Mouse (Mus musculus) CH12.LX (cell line): Measurements from ENCODE around the gene Sprn. TPM values are rescaled to one million over a fixed set of nuclear protein-coding genes. Genes with fewer than 3 reads are reported as not detected.

Source experiments
- DNase-seq: peaks from one replicate; pipeline ENCODE4 v3.0.0-alpha.2; 2013; ENCODE audit errors: extremely low read depth
- H3K27ac ChIP-seq: 2 replicates; pipeline ENCODE4 v1.5.1; 2012; ENCODE audit warnings: low read depth, mild to moderate bottlenecking, control low read depth, moderate library complexity; ENCODE audit not compliant: insufficient read depth
- H3K27me3 ChIP-seq: replicated peaks from 2 replicates; pipeline ENCODE3; 2012; ENCODE audit warnings: inconsistent platforms
- H3K36me3 ChIP-seq, 2 experiments: replicated peaks in 1 of 2; 2 replicates each; pipeline versions ENCODE3 to v1.6.1; 2012; ENCODE audit warnings: inconsistent platforms in 1 of 2, low read length in 1 of 2, mild to moderate bottlenecking in 1 of 2, mixed read lengths in 1 of 2, moderate library complexity in 1 of 2; ENCODE audit not compliant: control insufficient read depth in 1 of 2, insufficient read depth in 1 of 2
- H3K4me1 ChIP-seq, 2 experiments: 2 replicates each; pipeline ENCODE4 v1.6.1; 2012; ENCODE audit warnings: inconsistent platforms in 1 of 2, moderate library complexity in 1 of 2; ENCODE audit not compliant: insufficient read depth in 2 of 2, control insufficient read depth in 1 of 2
- H3K4me2 ChIP-seq: 2 replicates; pipeline ENCODE4 v1.6.1; 2012; ENCODE audit warnings: low read depth, mild to moderate bottlenecking, control low read depth; ENCODE audit not compliant: poor library complexity, insufficient read depth, severe bottlenecking
- H3K4me3 ChIP-seq, 3 experiments: fragments of 150-350 bp in 1 of 3; sonication (generic) in 1 of 3; replicated peaks in 1 of 3; 2 replicates each; pipeline versions ENCODE3 to v1.5.1; 2011 to 2012; ENCODE audit warnings: low read depth in 2 of 3, low read length in 2 of 3, mild to moderate bottlenecking in 2 of 3, moderate library complexity in 2 of 3, control low read depth in 1 of 3, improper control_type of control experiment in 1 of 3, inconsistent platforms in 1 of 3, mixed read lengths in 1 of 3; ENCODE audit not compliant: poor library complexity in 1 of 3
- H3K79me2 ChIP-seq: replicated peaks from 2 replicates; pipeline ENCODE4 v1.6.1; 2012; ENCODE audit warnings: mild to moderate bottlenecking, moderate library complexity; ENCODE audit not compliant: control insufficient read depth, poor library complexity, insufficient read depth, severe bottlenecking; ENCODE audit errors: extremely low read depth
- H3K9ac ChIP-seq: 2 replicates; pipeline ENCODE4 v1.6.1; 2012; ENCODE audit warnings: low read depth, mild to moderate bottlenecking, control low read depth, moderate library complexity; ENCODE audit not compliant: insufficient read depth
- H3K9me3 ChIP-seq: replicated peaks from 2 replicates; pipeline ENCODE3; 2012; ENCODE audit warnings: low read length, inconsistent platforms, mixed read lengths
- CHD2 ChIP-seq: IDR thresholded peaks from 2 replicates; pipeline ENCODE4 v1.6.1; 2011; ENCODE audit warnings: low read length, improper control_type of control experiment
- CTCF ChIP-seq, 2 experiments: IDR thresholded peaks in 1 of 2; conservative IDR thresholded peaks in 1 of 2; 2 replicates each; pipeline ENCODE4 v1.5.1; 2011 to 2012; ENCODE audit warnings: low read depth in 2 of 2, low read length in 2 of 2, improper control_type of control experiment in 1 of 2, inconsistent platforms in 1 of 2, mild to moderate bottlenecking in 1 of 2, moderate library complexity in 1 of 2
- E2F4 ChIP-seq: IDR thresholded peaks from 2 replicates; pipeline ENCODE4 v1.6.1; 2011; ENCODE audit warnings: low read depth, low read length, improper control_type of control experiment; ENCODE audit not compliant: insufficient replicate concordance
- ELF1 ChIP-seq: IDR thresholded peaks from 2 replicates; pipeline ENCODE4 v1.6.1; 2014; ENCODE audit warnings: low read depth, mild to moderate bottlenecking, inconsistent platforms, low read length, improper control_type of control experiment
- EP300 ChIP-seq: IDR thresholded peaks from 2 replicates; pipeline ENCODE4 v1.6.1; 2011; ENCODE audit warnings: low read length, improper control_type of control experiment
- ETS1 ChIP-seq: conservative IDR thresholded peaks from 2 replicates; pipeline ENCODE4 v1.6.1; 2012; ENCODE audit warnings: low read depth, mild to moderate bottlenecking, inconsistent platforms, low read length, improper control_type of control experiment, moderate library complexity
- GABPA ChIP-seq: IDR thresholded peaks from 2 replicates; pipeline ENCODE4 v1.6.1; 2012; ENCODE audit warnings: low read depth, low read length, improper control_type of control experiment, inconsistent platforms; ENCODE audit not compliant: insufficient replicate concordance
- HCFC1 ChIP-seq: IDR thresholded peaks from 2 replicates; pipeline ENCODE4 v1.6.1; 2012; ENCODE audit warnings: low read depth, mild to moderate bottlenecking, inconsistent platforms, low read length, improper control_type of control experiment
- JUN ChIP-seq: IDR thresholded peaks from 2 replicates; pipeline ENCODE4 v1.6.1; 2011; ENCODE audit warnings: low read depth, mild to moderate bottlenecking, low read length, improper control_type of control experiment, moderate library complexity; ENCODE audit not compliant: insufficient read depth
- JUND ChIP-seq: conservative IDR thresholded peaks from 2 replicates; pipeline ENCODE4 v1.6.1; 2011; ENCODE audit warnings: low read depth, low read length, improper control_type of control experiment
- KAT2A ChIP-seq: IDR thresholded peaks from 2 replicates; pipeline ENCODE4 v1.6.1; 2012; ENCODE audit warnings: low read length, improper control_type of control experiment, inconsistent platforms; ENCODE audit not compliant: insufficient replicate concordance
- MAX ChIP-seq: IDR thresholded peaks from 2 replicates; pipeline ENCODE4 v1.6.1; 2011; ENCODE audit warnings: low read length, improper control_type of control experiment
- MEF2A ChIP-seq: IDR thresholded peaks from 2 replicates; pipeline ENCODE4 v1.6.1; 2014; ENCODE audit warnings: low read depth, mild to moderate bottlenecking, inconsistent platforms, low read length, improper control_type of control experiment, borderline replicate concordance
- MXI1 ChIP-seq: IDR thresholded peaks from 2 replicates; pipeline ENCODE4 v1.6.1; 2011; ENCODE audit warnings: mild to moderate bottlenecking, low read depth, low read length, improper control_type of control experiment
- MYC ChIP-seq: IDR thresholded peaks from 2 replicates; pipeline ENCODE4 v1.6.1; 2011; ENCODE audit warnings: low read depth, mild to moderate bottlenecking, improper control_type of control experiment, low read length
- NELFE ChIP-seq: IDR thresholded peaks from 2 replicates; pipeline ENCODE4 v1.6.1; 2011; ENCODE audit warnings: low read depth, low read length, improper control_type of control experiment
- POLR2AphosphoS2 ChIP-seq: IDR thresholded peaks from 2 replicates; pipeline ENCODE4 v1.6.1; 2011; ENCODE audit warnings: low read depth, low read length, improper control_type of control experiment
- RAD21 ChIP-seq: IDR thresholded peaks from 2 replicates; pipeline ENCODE4 v1.6.1; 2011; ENCODE audit warnings: low read depth, mild to moderate bottlenecking, low read length, improper control_type of control experiment, moderate library complexity
- SMC3 ChIP-seq: IDR thresholded peaks from 2 replicates; pipeline ENCODE4 v1.6.1; 2011; ENCODE audit warnings: low read depth, low read length, improper control_type of control experiment
- TBP ChIP-seq: conservative IDR thresholded peaks from 2 replicates; pipeline ENCODE4 v1.6.1; 2011; ENCODE audit warnings: low read depth, low read length, improper control_type of control experiment
- TCF12 ChIP-seq: IDR thresholded peaks from 2 replicates; pipeline ENCODE4 v1.6.1; 2014; ENCODE audit warnings: low read depth, mild to moderate bottlenecking, inconsistent platforms, low read length, improper control_type of control experiment
- UBTF ChIP-seq: IDR thresholded peaks from 2 replicates; pipeline ENCODE4 v1.6.1; 2012; ENCODE audit warnings: low read depth, mild to moderate bottlenecking, inconsistent platforms, low read length, improper control_type of control experiment, moderate library complexity
- USF1 ChIP-seq: IDR thresholded peaks from 2 replicates; pipeline ENCODE4 v1.6.1; 2014; ENCODE audit warnings: low read depth, mild to moderate bottlenecking, inconsistent platforms, low read length, improper control_type of control experiment
- USF2 ChIP-seq: conservative IDR thresholded peaks from 2 replicates; pipeline ENCODE4 v1.6.1; 2011; ENCODE audit warnings: low read depth, low read length, improper control_type of control experiment
- ZC3H11A ChIP-seq: IDR thresholded peaks from 2 replicates; pipeline ENCODE4 v1.6.1; 2012; ENCODE audit warnings: low read depth, mild to moderate bottlenecking, inconsistent platforms, low read length, improper control_type of control experiment
- ZKSCAN1 ChIP-seq: IDR thresholded peaks from 2 replicates; pipeline ENCODE4 v1.6.1; 2012; ENCODE audit warnings: low read depth, inconsistent platforms, low read length, improper control_type of control experiment, borderline replicate concordance
- ZNF384 ChIP-seq: IDR thresholded peaks from 2 replicates; pipeline ENCODE4 v1.6.1; 2012; ENCODE audit warnings: low read depth, low read length, improper control_type of control experiment, inconsistent platforms
- dilution Hi-C: fragments of 300-500 bp; cut with MboI; formaldehyde crosslinking; loops from 2 replicates; pipeline ENCODE4 v1.14.3; 2020; ENCODE audit warnings: low sequenced_read_pairs; ENCODE audit not compliant: extremely low pct_unique_long_range_greater_than_20kb, extremely low pct_ligation_motif_present
- in situ Hi-C: fragments of 300-500 bp; cut with MboI; formaldehyde crosslinking; loops from 3 replicates; pipeline ENCODE4 v1.14.3; 2019; ENCODE audit warnings: low sequenced_read_pairs, low pct_ligation_motif_present, low pct_unique_long_range_greater_than_20kb, mixed read lengths
- polyA plus RNA-seq: library from polyadenylated mRNA; unstranded; fragments of >175 nt; gene quantifications from 2 replicates; pipeline ENCODE4 v1.2.1, GENCODE M21; 2012; ENCODE audit warnings: low read depth; ENCODE audit not compliant: insufficient read length
- total RNA-seq, 2 experiments: library from RNA; depleted of rRNA; stranded (reverse); fragments of 300-350 nt in 1 of 2; fragments of >200 nt in 1 of 2; gene quantifications; 2 replicates each; pipeline ENCODE4 v1.2.3; 2012 to 2014

Sprn gene
- not detected in 2 replicates for total RNA-seq (2012; rRNA removed)
- not detected in 2 replicates for total RNA-seq (2014; rRNA removed)
- not detected in 2 replicates for polyA plus RNA-seq

- H3K4me1 ChIP-seq = no peaks in the 10 kb centered on the region
- in situ Hi-C loops = no loop called here
- dilution Hi-C loops = no loop called here
- H3K9me3 ChIP-seq = no peaks in the 10 kb centered on the region
- H3K36me3 ChIP-seq = peaks cover 9 to 34% of the 10 kb centered on the region in 2 experiments
- H3K4me2 ChIP-seq = no peak within 1 kb of the TSS
- DNase-seq = no peak
- TF ChIP-seq MXI1 = no peak
- TF ChIP-seq ZKSCAN1 = no peak
- TF ChIP-seq NELFE = no peak
- TF ChIP-seq TBP = no peak
- no peak for TF ChIP-seq USF2
- no peak for TF ChIP-seq SMC3
- TF ChIP-seq KAT2A = no peak
- no peak for TF ChIP-seq UBTF
- no peak for TF ChIP-seq USF1
- TF ChIP-seq MAX = no peak
- no peak for TF ChIP-seq ELF1
- no peak for TF ChIP-seq TCF12
- TF ChIP-seq ETS1 = no peak
- no peak for TF ChIP-seq JUND
- TF ChIP-seq ZNF384 = no peak
- no peak for TF ChIP-seq EP300
- TF ChIP-seq GABPA = no peak
- no peak for TF ChIP-seq CHD2
- no peak for TF ChIP-seq HCFC1
- H3K9ac ChIP-seq = no peak within 1 kb of the TSS
- peaks cover 22% of the 10 kb centered on the region for H3K27me3 ChIP-seq
- no peaks in the 10 kb centered on the region for H3K79me2 ChIP-seq
- H3K4me3 ChIP-seq = no peak within 1 kb of the TSS
- H3K27ac ChIP-seq = no peak within 1 kb of the TSS
These were observed at the start of gene Sprn for GRCm38 (mm10) chr7:140154218-140154927. Sprn (minus strand) TSS chr7:140154877.

DNA sequence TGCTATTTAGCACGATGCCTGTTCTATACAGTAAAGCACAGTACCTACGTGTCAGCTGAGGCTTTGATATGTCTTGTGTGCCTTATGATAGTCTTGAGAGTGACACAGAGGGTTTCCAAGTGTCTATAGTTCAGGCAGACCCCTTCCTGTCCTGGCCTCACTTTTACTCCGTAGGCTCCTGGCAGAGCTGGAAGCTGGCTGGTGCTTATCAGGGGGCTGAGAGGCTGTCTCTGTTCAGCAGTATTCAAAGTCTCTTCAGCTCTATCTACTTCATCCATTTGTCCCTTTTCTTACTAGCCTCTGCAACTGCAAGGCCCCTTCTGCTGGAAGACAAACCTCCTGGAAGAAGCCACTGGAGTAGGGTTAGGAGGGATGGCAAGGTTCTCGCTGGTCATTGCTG lies 46.4 kb upstream of the Sprn start:
- no peaks in the 10 kb centered on the region for H3K4me1 ChIP-seq
- no peak for TF ChIP-seq MEF2A
- no peak for TF ChIP-seq POLR2AphosphoS2
- no peak for TF ChIP-seq USF1
- TF ChIP-seq KAT2A = no peak
- no peak for TF ChIP-seq MAX
- no peak for TF ChIP-seq ZC3H11A
- no peak for TF ChIP-seq CHD2
- TF ChIP-seq CTCF (conservative IDR thresholded peaks at IDR 0.05 in 1 of 2, IDR thresholded peaks at IDR 0.05 in 1 of 2; ENCODE audit: low read depth in 2 of 2, low read length in 2 of 2) = no peak
- TF ChIP-seq E2F4 = no peak
- no peak for TF ChIP-seq ELF1
- no peak for TF ChIP-seq MYC
- TF ChIP-seq ETS1 = no peak
- TF ChIP-seq EP300 = no peak
- TF ChIP-seq RAD21 = no peak
- no peak for TF ChIP-seq NELFE
- no peak for TF ChIP-seq MXI1
- TF ChIP-seq JUN = no peak
- H3K36me3 ChIP-seq = no peaks in the 10 kb centered on the region
- dilution Hi-C loops = no loop called here
- H3K9me3 ChIP-seq = no peaks in the 10 kb centered on the region
- no peak for DNase-seq
- no peaks in the 10 kb centered on the region for H3K79me2 ChIP-seq
- no peak overlapping the region for H3K9ac ChIP-seq
- H3K4me2 ChIP-seq = no peak overlapping the region
- no peak overlapping the region for H3K4me3 ChIP-seq
- H3K27me3 ChIP-seq = peaks cover 98% of the 10 kb centered on the region
- in situ Hi-C loops = no loop called here
- no peak overlapping the region for H3K27ac ChIP-seq
